Mouse (Mus musculus): Measurements from ENCODE around the gene Synj1.

The Synj1 gene

DNA sequence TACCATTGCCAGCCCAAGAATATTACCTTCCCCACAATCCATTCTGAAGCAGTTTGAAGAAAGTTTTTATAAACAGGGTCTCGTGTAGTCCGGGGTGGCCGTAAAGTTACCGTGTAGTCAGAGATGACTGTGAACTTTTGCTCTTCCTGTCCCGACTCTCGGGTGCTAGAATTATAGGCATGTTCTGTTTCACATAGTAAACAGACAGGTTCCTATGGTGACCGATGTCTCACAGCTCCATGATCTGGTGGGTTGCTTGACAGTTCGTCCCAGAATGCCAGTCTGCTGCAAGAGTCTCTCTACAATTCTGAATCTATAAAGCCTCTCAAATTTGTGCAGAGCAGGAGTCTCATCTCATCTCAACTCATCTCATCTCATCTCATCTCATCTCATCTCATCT is 119.0 kb downstream of the Synj1 start:
- DNase-seq (ENCODE audit: extremely low spot score, low spot score), result no peak

DNA sequence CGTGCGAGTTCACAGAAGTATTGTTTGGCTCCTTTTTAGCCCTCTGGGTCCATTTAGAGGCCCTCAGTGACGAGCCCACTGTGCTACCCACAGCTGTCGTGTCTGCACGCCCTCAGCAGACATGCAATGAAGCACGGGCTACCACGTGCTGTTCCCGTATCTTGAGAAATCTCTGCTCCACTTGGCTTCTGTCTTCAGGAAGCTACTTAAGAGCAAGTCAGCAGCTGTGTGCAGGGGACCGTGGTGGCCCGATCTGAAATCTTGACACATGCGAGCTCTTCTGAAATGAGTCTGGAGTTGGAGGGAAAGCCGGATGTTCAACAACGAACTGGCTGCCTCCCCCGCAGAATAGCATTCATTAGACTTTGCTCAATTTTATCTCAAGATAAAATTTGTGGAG is 119.5 kb downstream of the Synj1 start:
- DNase-seq (ENCODE audit: extremely low spot score, low spot score), result no peak

DNA sequence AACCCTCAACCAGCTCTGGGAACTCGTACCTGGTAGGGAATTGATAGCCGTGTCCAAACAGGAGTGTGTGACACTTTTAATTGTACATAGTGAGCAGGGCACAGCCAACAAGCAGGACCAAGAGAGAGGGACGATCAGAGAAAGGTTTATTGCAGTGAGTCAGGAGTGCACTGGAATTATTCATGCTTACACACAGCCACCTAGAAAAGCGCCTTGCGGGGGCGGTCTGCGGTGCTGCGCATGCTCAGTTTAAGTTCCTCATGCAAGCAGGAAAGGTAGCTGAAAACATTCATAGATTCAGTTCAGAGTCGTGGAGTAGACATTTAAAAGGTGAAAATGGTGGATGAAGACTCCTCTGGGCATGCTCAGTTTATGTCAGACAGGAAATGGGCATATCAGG is 120.4 kb downstream of the Synj1 start:
- DNase-seq (ENCODE audit: extremely low spot score, low spot score), result no peak

Measured in neural tube, embryonic 10.5 days (tissue).